Mouse (Mus musculus) heart, embryonic 16.5 days (tissue): ENCODE data around the gene Trir. TPM values are rescaled to one million over a fixed set of nuclear protein-coding genes. Genes with fewer than 3 reads are reported as not detected.

Experiments used
- ATAC-seq: fragments of 200-750 bp; cut with Nextera tagmentation; replicated peaks from 2 replicates; pipeline ENCODE4 v1.8.0; 2017; ENCODE audit warnings: moderate number of reproducible peaks; ENCODE audit not compliant: insufficient read depth, low FRiP score; ENCODE audit errors: extremely low read depth
- H3K27ac ChIP-seq: fragments of 300-500 bp; sonication (generic); 2 replicates; pipeline ENCODE4 v1.5.1; 2014; ENCODE audit warnings: mild to moderate bottlenecking, low read length, control low read depth, moderate library complexity
- H3K27me3 ChIP-seq: fragments of 300-500 bp; sonication (generic); 2 replicates; pipeline ENCODE4 v1.6.1; 2014; ENCODE audit warnings: low read length, mixed read lengths; ENCODE audit not compliant: control insufficient read depth, insufficient read depth
- H3K36me3 ChIP-seq: fragments of 300-500 bp; sonication (generic); 2 replicates; pipeline ENCODE4 v1.6.1; 2014; ENCODE audit not compliant: control insufficient read depth, insufficient read depth
- H3K4me1 ChIP-seq: fragments of 300-500 bp; sonication (generic); 2 replicates; pipeline ENCODE4 v1.6.1; 2014; ENCODE audit warnings: low read length, mixed read lengths; ENCODE audit not compliant: control insufficient read depth, insufficient read depth
- H3K4me2 ChIP-seq: fragments of 300-500 bp; sonication (generic); 2 replicates; pipeline ENCODE4 v1.6.1; 2014; ENCODE audit warnings: low read depth, mild to moderate bottlenecking, control low read depth, low read length
- H3K4me3 ChIP-seq: fragments of 300-500 bp; sonication (generic); 2 replicates; pipeline ENCODE4 v1.5.1; 2014; ENCODE audit warnings: mild to moderate bottlenecking, control low read depth, low read length
- H3K9ac ChIP-seq: fragments of 300-500 bp; sonication (generic); 2 replicates; pipeline ENCODE4 v1.6.1; 2014; ENCODE audit warnings: low read length, control low read depth
- H3K9me3 ChIP-seq: fragments of 300-500 bp; sonication (generic); replicated peaks from 2 replicates; pipeline ENCODE4 v1.6.1; 2016; ENCODE audit warnings: low read length; ENCODE audit not compliant: control insufficient read depth
- WGBS: fragments of 180-500 bp; shearing (Covaris S2); extraction: QIAGEN DNeasy Blood & Tissue Kit; methylation state at CpG from one replicate; pipeline ENCODE4 v1.1.7; 2014; 5-methylcytosine and 5-hydroxymethylcytosine counted together
- polyA plus RNA-seq: library from polyadenylated mRNA; unstranded; fragments of >200 nt; fragmentation: Nextera tagmentation; extraction: Ambion mirVana; gene quantifications from 2 replicates; pipeline ENCODE4 v1.2.1, GENCODE M21; 2015

The Trir gene
- 61.9 and 76.5 TPM in 2 replicates for polyA plus RNA-seq

- peak within 1 kb of the TSS; percentile 89 for H3K27ac ChIP-seq
- H3K9me3 ChIP-seq = no peaks in the 10 kb centered on the region
- no peaks in the 10 kb centered on the region for H3K27me3 ChIP-seq
- WGBS = 0% methylated on average over 74 of the region's 75 CpGs
- peaks cover 36% of the 10 kb centered on the region for H3K4me1 ChIP-seq
- H3K4me3 ChIP-seq = peak within 1 kb of the TSS; percentile 88
- peaks cover 37% of the 10 kb centered on the region for H3K36me3 ChIP-seq
- peak within 1 kb of the TSS; percentile 96 for H3K4me2 ChIP-seq
- H3K9ac ChIP-seq = peak within 1 kb of the TSS; percentile 97
- ATAC-seq = peak; percentile 79
These were observed at the start of gene Trir for GRCm38 (mm10) chr8:85026670-85027515. Trir (plus strand) TSS chr8:85026823.

DNA sequence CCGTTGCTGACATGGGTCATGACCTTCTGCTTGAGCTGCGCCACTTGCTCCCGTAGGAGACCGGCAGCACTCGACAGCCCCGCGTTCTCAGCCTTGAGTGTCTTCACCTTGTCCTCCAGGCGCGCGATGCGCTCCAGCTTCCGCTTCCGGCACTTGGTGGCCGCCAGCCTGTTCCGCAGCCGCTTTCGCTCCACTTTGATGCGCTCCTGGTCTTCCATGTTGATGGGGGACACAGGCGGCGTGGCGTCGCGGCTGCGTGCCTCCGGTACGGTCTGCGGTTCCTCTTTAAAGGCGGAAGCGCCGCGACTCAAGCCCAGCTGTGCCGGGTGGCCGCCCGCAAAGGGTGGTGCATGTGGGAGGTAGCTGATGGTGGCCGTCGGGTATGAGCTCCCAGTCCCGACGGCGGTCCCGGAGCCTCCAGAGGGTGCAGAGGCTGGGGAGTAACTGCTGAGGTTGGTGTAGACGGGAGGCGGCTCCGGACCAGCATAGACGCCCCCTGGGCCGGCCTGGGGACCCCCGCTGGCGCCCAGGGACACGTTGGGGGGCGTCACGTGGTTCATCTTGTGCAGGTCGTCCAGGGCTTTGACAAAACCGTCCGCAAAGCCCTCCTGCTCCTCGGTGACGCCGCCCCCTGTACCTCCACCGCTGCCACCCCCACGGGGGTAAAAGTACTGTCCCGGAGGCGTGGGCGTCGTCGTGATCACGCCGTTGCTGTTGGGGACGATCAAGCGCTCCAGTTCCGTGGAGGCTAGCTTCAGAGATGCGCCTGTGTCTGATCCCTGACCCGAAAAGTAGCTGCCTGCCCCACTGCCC lies 49.0 kb upstream of the Trir start:
- H3K27ac ChIP-seq = peak overlapping the region; percentile 94
- no peaks in the 10 kb centered on the region for H3K9me3 ChIP-seq
- ATAC-seq = no peak
- H3K9ac ChIP-seq = peak overlapping the region; percentile 90
- peaks cover 48% of the 10 kb centered on the region for H3K4me1 ChIP-seq
- peak overlapping the region; percentile 73 for H3K4me3 ChIP-seq
- H3K36me3 ChIP-seq = peaks cover 7% of the 10 kb centered on the region
- H3K4me2 ChIP-seq = peak overlapping the region; percentile 97
- H3K27me3 ChIP-seq = no peaks in the 10 kb centered on the region
- WGBS = under 1% methylated on average over 69 of the region's 70 CpGs

DNA sequence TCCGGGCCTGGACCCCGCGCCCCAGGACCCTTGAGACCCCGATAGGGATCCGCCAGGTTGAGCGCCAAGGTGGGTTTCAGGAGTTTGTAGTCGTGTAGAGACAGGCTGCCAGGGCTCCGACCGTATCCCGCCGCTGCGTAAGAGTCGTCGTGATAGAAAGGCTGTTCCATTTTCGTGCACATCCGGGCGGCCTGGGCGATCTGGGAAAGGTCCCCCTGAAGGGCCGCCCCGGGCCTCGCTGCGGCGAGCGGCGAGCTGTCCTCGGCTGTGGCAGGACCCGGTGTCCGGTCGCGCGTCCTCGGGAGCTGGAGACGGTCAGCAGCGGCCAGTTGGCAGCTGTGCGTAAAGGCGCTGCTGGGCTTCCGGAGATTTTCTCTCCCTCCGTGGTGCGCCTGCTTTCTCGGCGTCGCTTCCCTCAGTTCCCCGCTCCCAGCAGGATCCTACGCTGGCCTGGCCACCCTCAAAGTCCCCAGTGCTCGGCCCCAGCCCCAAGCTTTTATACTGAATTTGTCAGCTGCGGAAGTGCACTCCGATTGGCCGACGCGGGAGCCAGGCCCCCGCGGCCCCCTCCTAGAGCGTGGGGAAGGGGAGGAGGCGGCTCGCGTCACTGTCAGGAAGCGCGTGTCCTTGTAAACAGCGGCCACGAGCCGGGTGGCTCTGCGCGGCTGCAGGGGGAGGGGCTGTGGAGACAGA lies 48.2 kb upstream of the Trir start, which contains the start of gene Junb:
Gene Junb (minus strand): TSS at position 471 of the 693 bp plus-strand sequence.
- H3K27me3 ChIP-seq = no peaks in the 10 kb centered on the region
- H3K9ac ChIP-seq = peak within 1 kb of the TSS; percentile 90
- H3K4me3 ChIP-seq = peak within 1 kb of the TSS; percentile 73
- peak within 1 kb of the TSS; percentile 94 for H3K27ac ChIP-seq
- 1% methylated on average over 63 of the region's 63 CpGs for WGBS
- H3K4me1 ChIP-seq = peaks cover 48% of the 10 kb centered on the region
- peak within 1 kb of the TSS; percentile 97 for H3K4me2 ChIP-seq
- ATAC-seq = peak; percentile 58
- no peaks in the 10 kb centered on the region for H3K9me3 ChIP-seq
- H3K36me3 ChIP-seq = peaks cover 7% of the 10 kb centered on the region; the same call in 1 of the 2 replicates

DNA sequence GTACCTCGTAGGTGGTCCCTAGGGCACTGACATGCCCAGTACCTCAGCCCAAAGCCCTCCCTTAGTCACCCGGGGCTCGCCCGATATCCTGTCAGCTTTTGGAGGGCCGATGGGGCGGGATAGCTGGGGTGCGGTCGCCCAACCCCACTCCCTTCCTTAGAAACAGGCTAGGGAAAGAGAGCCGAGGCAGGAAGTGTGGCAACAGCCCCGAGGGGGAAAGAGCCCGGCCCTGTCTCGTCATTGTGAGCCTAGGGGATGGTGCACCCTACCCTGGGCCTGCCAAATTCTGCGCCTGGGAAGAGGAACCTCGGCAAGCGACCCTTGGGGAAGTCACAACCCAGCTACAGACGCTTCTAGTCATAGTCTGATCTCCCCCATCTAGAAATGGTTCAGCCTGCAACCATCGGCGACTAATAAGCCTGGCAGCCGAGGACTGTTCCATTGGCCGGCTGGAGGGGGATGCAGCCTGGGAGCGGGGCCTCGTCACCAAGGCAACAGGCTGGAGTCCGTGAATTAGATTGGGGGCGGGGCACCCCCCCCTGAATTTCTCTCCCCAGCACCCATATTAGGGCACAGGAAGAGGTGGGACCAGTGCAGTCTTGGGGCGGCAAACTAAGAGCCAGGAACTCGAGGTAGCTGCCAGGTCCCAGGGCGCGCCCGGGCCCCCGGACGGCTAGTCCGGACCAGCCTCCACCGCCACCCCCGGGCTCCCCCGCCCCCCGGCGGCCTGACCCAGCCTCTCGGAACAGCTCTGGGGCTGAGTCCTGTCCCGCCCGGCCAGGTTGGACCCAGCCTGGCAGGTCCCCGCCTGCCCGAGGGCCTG lies 46.8 kb upstream of the Trir start:
- no peaks in the 10 kb centered on the region for H3K27me3 ChIP-seq
- 3% methylated on average over 42 of the region's 42 CpGs for WGBS
- ATAC-seq = peak; percentile 18
- no peaks in the 10 kb centered on the region for H3K36me3 ChIP-seq
- peak overlapping the region; percentile 73 for H3K4me3 ChIP-seq
- H3K27ac ChIP-seq = peak overlapping the region; percentile 94
- H3K9me3 ChIP-seq = no peaks in the 10 kb centered on the region
- peaks cover 54% of the 10 kb centered on the region for H3K4me1 ChIP-seq
- H3K4me2 ChIP-seq = peak overlapping the region; percentile 97
- H3K9ac ChIP-seq = peak overlapping the region; percentile 73

GRCm38 (mm10) chr8:84980622-84981358 lies 45.8 kb upstream of the Trir start:
- H3K9ac ChIP-seq = peak overlapping the region; percentile 73
- peak overlapping the region; percentile 80 for H3K27ac ChIP-seq
- H3K36me3 ChIP-seq = no peaks in the 10 kb centered on the region
- H3K27me3 ChIP-seq = no peaks in the 10 kb centered on the region
- peak overlapping the region; percentile 97 for H3K4me2 ChIP-seq
- H3K4me3 ChIP-seq = peak overlapping the region; percentile 73; the same call in 1 of the 2 replicates
- no peaks in the 10 kb centered on the region for H3K9me3 ChIP-seq
- H3K4me1 ChIP-seq = peaks cover 60% of the 10 kb centered on the region
- no peak for ATAC-seq
- WGBS = 26% methylated on average over 11 of the region's 11 CpGs

DNA sequence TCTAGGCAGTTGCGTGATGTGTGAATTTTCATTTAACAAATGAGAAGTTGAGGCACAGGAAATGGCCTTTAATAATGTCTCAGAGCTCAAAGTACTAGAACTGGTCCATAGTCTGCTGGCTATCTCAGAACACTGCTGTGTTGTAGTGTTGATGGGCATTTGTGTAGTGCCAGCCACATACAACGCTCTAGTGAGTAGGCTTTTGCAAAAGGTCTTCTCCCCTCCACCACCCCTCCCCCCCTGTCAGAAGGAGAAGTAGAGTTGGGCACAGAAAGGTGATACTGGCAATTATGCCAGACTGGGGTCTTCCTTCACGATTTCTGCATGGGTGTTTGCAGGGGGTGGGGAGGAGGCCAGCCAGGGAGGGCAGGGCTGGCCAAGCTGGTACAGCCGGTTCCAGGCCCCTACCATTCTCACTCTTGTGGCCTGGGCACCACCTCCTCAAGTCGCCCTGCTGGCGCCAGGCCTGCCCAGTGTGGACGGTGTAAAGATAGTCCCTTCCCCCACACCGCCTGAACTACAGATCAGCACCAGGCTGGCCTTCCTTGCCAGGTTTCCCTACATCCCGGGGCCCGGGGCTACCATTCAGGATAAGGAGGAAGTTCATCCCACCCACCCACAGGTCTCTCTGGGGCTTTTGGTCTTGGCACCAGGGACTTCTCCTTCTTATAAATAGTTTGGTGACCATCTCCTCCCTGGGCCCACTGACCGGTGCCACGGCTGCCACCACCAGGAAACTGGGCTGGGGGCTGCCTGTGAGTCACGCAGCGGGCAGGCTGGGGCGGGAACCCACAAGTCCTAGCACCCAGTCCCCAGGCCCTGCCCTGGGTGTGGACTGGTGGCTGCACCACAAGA lies 44.8 kb upstream of the Trir start:
- H3K27me3 ChIP-seq = no peaks in the 10 kb centered on the region
- H3K27ac ChIP-seq = peak overlapping the region; percentile 80; the same call in 1 of the 2 replicates
- 71% methylated on average over 15 of the region's 15 CpGs for WGBS
- no peak overlapping the region for H3K4me2 ChIP-seq
- H3K9me3 ChIP-seq = no peaks in the 10 kb centered on the region
- no peak overlapping the region for H3K9ac ChIP-seq
- ATAC-seq = no peak
- no peaks in the 10 kb centered on the region for H3K36me3 ChIP-seq
- peaks cover 59% of the 10 kb centered on the region for H3K4me1 ChIP-seq
- no peak overlapping the region for H3K4me3 ChIP-seq

GRCm38 (mm10) chr8:84982499-84983011 lies 44.1 kb upstream of the Trir start:
- Histone ChIP-seq H3K9ac (no peak overlapping the region), H3K36me3 (no peaks in the 10 kb centered on the region), H3K4me2 (no peak overlapping the region), H3K27ac (0 out of 2 replicates have a peak overlapping the region, but pooled peaks have one; percentile 11), H3K9me3 (no peaks in the 10 kb centered on the region), H3K4me3 (no peak overlapping the region), H3K27me3 (no peaks in the 10 kb centered on the region), H3K4me1 (peaks cover 56% of the 10 kb centered on the region)
- 64% methylated on average over 3 of the region's 3 CpGs for whole genome bisulfite sequencing
- no peak for ATAC-seq
